Mouse (Mus musculus) heart, postnatal 0 days (tissue): ENCODE data around the gene Ahctf1.

ENCODE experiments used
- CTCF ChIP-seq: IDR thresholded peaks from 2 replicates; pipeline ENCODE4 v1.5.1; 2016; ENCODE audit warnings: antibody characterized with exemption, control low read depth, low read depth
- EP300 ChIP-seq: IDR thresholded peaks from 2 replicates; pipeline ENCODE4 v1.6.1; 2016; ENCODE audit warnings: antibody characterized with exemption, low read depth

GRCm38 (mm10) chr1:179784098-179784497 is 19.4 kb downstream of the Ahctf1 start:
- TF ChIP-seq EP300 (no peak), CTCF (no peak)
